Mouse (Mus musculus) v-Abl transformed pro-B cells (cell line): Measurements from ENCODE around the gene Calu.
"Not testable (repeated sequence)": the region's sequence is repeated elsewhere in the genome, so short reads cannot be mapped to it uniquely, and the experiment has no call there.

Source experiments
- in situ Hi-C, 2 experiments: fragments of 400-800 bp; cut with MboI; formaldehyde crosslinking; loops; one replicate each; pipeline ENCODE4 v1.15.1; 2025; ENCODE audit not compliant: unreplicated experiment in 2 of 2

The Calu gene

GRCm38 (mm10) chr6:29347665-29348370 lies at the start of gene Calu:
Gene Calu, plus strand, starts transcription at chr6:29348069.
- in situ Hi-C loops = no loop called here

- in situ Hi-C loops = loop anchor here in 1 of 2 experiments (25.0 kb wide), 1 partner anchor 362 kb away; no protein-coding TSS in a partner anchor
Measured at GRCm38 (mm10) chr6:29299112-29299511, 48.8 kb upstream of the Calu start.

- in situ Hi-C loops = no loop called here
Measured at GRCm38 (mm10) chr6:29303251-29303650, 44.6 kb upstream of the Calu start.

GRCm38 (mm10) chr6:29303726-29304125 lies 44.1 kb upstream of the Calu start:
- in situ Hi-C loops = no loop called here

- in situ Hi-C loops = no loop called here
Measured at GRCm38 (mm10) chr6:29305462-29305861, 42.4 kb upstream of the Calu start.

- in situ Hi-C loops = no loop called here
Measured at GRCm38 (mm10) chr6:29308846-29309605, 38.8 kb upstream of the Calu start.

- in situ Hi-C loops = no loop called here
Measured at GRCm38 (mm10) chr6:29313690-29314202, 34.1 kb upstream of the Calu start.

- in situ Hi-C loops = no loop called here
Measured at GRCm38 (mm10) chr6:29317286-29317685, 30.6 kb upstream of the Calu start.

- in situ Hi-C loops = no loop called here
Measured at GRCm38 (mm10) chr6:29317941-29318340, 29.9 kb upstream of the Calu start.

GRCm38 (mm10) chr6:29318879-29319278 lies 29.0 kb upstream of the Calu start, which contains the start of gene Fam71f1:
Gene Fam71f1, plus strand, starts transcription at chr6:29319140.
- in situ Hi-C loops = no loop called here

- in situ Hi-C loops = no loop called here
Measured at GRCm38 (mm10) chr6:29321586-29321985, 26.3 kb upstream of the Calu start.

- in situ Hi-C loops = no loop called here
Measured at GRCm38 (mm10) chr6:29322147-29322546, 25.7 kb upstream of the Calu start.

GRCm38 (mm10) chr6:29322735-29323134 lies 25.1 kb upstream of the Calu start:
- in situ Hi-C loops = no loop called here

- in situ Hi-C loops = no loop called here
Measured at GRCm38 (mm10) chr6:29326961-29327360, 20.9 kb upstream of the Calu start.

GRCm38 (mm10) chr6:29329514-29329913 lies 18.4 kb upstream of the Calu start:
- in situ Hi-C loops = no loop called here

GRCm38 (mm10) chr6:29346512-29346911 lies 1.4 kb upstream of the Calu start:
- in situ Hi-C loops = not testable (repeated sequence)

GRCm38 (mm10) chr6:29347189-29347588 lies 680 bp upstream of the Calu start:
- in situ Hi-C loops = no loop called here

- in situ Hi-C loops = no loop called here
Measured at GRCm38 (mm10) chr6:29348371-29348724, 479 bp downstream of the Calu start.

- in situ Hi-C loops = no loop called here
Measured at GRCm38 (mm10) chr6:29351613-29352012, 3.7 kb downstream of the Calu start.

- in situ Hi-C loops = no loop called here
Measured at GRCm38 (mm10) chr6:29352816-29353215, 4.9 kb downstream of the Calu start.

GRCm38 (mm10) chr6:29359386-29359785 lies 11.5 kb downstream of the Calu start:
- in situ Hi-C loops = no loop called here

GRCm38 (mm10) chr6:29360211-29360610 lies 12.3 kb downstream of the Calu start:
- in situ Hi-C loops = no loop called here
